Mouse (Mus musculus): ENCODE measurements around the gene Scn11a.

Gene Scn11a

DNA sequence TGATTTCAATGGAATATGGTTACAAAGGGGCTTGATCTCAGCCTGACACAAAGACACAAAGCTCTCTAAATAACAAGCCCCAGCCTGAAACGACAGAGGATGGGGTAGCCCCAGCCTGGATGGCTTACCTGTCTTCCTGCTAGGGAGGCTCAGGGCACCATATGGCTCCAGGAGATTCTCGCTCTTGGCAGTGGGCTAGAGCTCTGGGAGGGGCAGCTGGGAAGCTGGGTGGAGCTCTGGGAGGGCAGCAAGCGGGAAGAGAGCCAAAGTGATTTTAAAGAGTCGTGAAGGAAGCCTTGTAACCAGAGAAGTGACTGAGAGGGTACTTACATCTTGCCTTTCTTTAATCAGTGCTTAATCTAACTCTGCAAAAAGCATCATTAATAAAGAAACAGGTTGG lies at the start of gene Scn11a:
TSS of gene Scn11a (minus strand) at position 160 of the 400 bp plus-strand sequence.
- DNase-seq: no peak

DNA sequence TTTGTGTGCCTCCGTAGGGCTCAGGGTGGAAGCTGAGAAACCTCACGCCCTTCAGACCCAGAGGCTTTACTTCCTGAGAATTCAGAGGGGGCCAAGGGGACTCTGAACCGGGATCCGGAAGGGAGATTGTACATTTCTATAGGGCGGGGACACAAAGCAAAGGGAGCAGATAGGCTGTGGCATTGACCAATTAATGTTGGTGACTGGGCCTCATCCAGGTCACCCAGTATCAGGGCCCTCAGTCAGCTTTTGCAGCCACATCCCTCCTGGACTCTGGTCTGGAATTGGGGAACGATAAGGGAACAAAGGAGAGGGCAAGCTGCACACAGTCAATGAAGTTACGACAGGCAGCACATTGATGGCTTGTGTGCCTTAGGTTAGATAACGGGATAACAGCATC lies 28.9 kb upstream of the Scn11a start:
- DNase-seq: no peak

DNA sequence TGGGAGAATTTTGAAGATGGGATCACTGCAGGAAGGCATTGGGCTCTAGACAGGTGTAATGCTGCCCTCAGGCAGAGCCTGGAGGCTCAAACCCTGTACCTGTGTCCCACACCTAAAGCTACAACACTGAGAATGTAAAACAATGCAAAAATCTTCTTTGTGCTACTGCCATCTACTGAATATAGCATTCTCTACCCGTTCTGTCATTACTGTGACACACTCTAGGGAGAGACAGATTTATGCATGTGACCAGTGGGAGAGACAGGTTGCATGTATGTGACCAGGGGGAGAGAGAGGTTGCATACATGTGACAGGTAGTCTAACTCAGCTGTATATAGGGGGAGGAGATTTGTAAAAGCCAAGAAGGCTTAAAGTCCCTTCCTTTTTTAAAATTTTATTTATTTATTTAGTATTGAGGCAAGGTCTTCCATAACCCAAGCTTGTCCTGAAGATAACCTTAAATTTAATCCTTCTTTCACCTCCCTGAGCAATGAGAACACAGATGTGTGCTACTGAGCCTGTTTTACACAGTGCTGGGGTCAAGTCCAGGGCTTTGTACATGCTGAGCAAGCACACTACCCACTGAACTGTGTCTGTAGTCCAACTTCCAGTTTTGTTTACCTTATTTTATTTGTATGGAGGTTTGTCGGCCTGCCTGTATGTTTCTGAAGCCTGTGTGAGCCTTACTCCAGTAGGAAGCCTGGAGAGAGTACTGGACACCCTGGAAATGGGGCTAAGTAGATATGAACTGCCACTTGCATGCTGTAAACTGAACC lies 28.0 kb upstream of the Scn11a start:
- DNase-seq: no peak

GRCm38 (mm10) chr9:119852347-119853030 lies 27.2 kb upstream of the Scn11a start:
- no peak for DNase-seq

DNA sequence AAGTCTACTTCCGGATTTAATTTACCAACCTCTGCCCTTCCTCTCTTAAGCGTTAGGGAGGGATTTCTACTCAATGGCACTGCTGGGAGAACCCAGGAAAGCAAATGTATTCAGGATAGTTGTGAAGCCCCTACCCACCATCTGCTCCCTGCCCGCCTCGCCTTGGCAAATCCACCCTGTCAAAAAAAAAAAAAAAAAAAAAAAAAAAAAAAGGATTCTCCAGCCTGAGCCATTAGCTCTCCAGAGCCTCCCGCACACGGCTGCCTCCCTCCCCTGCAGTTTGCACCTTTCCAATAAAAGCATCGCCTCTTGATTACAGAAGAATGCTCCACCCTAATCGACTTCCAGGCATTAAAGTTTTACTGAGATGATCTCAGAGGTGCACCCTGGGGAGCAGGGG lies 24.0 kb upstream of the Scn11a start:
- no peak for DNase-seq

DNA sequence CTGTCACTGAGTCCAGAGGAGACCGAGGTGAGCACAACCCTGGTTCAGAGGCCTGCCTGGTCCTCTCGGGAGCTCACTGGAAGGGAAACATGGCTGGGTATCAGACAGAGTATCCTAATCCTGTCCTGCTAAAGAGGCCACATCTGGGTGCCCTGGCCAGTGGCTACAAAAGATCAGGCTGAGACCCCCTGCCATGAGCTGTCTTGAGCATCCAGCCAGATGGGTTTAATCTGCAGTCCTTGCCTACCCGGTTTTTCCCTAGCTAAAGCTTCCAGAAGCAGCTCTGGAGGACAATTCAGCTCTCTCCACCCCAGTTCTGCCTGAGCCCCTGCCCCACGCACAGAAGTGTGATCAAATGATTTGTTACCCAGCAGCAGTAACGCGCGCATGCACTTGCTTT lies 23.4 kb upstream of the Scn11a start:
- DNase-seq: no peak

DNA sequence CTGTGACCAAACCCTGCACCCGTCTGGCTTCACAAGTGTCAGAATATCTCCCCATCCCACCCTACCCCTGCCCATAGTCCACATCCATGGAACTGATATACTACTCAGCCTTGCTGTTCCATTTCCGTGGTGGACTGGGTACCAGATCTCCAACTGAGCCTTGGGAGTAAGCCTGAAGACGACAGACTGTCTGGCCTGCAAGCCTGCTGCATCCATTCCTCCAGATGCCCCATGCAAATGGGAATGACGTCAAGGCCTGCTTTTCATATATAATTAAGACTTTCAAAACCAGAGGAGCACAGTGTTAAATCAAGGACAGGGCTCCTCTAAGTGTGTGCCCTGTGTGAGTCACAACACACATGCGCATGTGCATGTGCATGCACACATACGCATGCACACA lies 21.9 kb upstream of the Scn11a start:
- no peak for DNase-seq

GRCm38 (mm10) chr9:119844724-119845123 lies 19.5 kb upstream of the Scn11a start:
- no peak for DNase-seq

DNA sequence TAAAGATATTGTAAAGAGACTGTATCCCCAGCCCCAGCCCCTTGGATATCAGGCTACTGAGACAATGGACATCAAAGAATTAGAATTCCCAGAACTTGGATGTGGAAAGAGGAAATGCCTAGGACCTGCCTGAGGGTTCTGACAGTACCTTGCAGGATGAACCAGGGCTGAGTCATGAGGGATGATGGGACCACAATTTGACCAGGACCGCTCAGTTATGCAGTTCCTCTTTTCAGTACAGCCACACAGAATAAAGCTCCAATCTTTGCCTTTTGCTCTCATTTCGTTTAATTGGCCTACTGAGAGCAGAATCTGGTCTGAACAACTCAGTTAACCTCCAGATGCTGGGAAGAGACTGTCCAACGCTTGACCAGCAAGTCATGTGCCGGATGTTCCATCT lies 18.3 kb upstream of the Scn11a start:
- no peak for DNase-seq

DNA sequence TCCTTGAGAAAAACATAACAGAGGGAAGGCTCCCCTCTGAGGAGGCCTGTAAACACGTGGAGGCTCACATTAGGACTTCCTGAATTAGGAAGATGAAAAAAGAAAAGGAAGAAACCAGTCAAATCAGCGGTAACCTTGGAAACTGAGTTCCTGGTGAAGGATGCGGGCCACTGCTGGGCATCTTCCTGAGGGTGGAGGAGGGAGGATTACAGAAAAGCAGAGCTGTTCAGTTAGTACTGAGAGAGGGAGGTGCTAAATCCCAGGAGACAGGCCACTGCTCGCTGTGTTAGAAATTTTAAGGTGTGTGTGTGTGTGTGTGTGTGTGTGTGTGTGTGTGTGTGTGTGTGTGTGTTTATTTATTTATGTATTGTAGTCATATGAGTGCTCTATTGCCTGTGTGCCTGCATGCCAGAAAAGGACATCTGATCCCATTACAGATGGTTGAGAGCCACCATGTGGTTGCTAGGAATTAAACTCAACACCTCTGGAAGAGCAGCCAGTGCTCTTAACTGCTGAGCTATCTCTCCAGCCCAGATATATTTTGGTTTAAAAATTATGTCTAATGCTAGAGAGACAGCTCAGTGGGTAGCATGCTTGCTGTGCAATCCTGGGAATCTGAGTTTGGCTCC lies 17.4 kb upstream of the Scn11a start:
- DNase-seq: no peak

- DNase-seq: peak; percentile 19
These were observed 16.8 kb upstream of the Scn11a start for GRCm38 (mm10) chr9:119842091-119842490.

DNA sequence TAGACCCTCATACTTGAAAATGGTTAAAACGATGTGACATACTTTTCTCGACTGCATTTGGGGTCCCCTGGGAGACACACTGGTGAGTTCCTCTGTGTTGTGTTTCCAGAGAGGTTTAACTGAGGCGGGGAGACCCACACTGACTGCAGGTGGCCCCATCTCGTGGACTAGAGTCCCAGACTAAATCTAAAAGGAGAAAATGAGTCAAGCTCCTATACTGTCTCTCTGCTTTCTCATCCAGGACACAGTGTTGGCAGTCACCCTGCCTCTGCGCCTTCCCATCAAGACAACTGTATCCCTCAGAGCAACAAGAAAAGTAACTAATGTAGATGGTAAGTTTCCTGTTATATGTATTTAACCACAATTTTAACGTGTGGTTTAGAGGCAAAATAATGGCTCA lies 15.9 kb upstream of the Scn11a start:
- DNase-seq: no peak

DNA sequence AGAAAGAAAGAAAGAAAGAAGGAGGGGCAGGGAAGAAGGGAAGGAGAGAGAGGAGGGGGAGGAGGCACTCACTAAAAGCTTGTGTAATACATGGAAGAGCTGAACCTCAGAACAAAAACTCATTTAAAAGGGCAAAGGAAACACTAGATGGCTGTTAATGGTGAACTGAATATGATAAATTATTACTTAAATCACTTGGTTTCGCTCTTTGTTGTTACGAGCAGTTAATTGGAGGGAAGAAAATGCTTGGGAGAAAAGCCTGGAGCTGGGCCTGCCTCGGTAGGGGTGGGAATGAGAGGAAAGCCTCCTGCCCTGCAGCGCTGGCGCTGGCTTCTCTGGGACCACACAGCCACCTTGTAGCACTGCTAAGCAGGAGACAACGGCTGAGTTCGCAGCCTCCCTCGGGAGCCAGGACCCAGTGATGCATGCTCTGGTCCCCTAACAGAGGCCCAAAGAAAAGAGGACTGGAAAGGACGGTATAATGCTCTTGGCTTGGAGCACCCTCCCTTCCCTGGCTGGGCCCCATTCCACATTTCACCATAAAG lies 10.4 kb upstream of the Scn11a start:
- DNase-seq: no peak

GRCm38 (mm10) chr9:119831001-119831400 lies 5.7 kb upstream of the Scn11a start:
- DNase-seq: no peak

DNA sequence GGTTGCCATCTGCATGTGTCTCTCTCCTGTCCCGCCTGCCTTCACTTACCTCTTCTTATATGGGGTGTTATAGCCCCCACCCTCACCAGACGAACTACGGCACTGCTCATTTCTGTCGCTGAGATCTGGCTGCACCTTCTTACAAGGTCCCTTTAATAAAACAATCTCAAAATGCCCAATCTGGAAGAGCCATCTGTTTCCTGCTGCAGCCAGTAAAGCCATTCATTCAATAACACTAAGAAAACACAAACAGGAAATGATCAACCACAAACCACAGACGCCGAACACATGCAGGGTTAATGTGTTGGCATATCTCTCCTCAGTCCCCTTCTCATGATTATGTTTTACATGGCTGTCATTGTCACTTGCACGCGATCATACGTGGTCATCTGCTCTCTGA lies 1.5 kb downstream of the Scn11a start:
- no peak for DNase-seq

DNA sequence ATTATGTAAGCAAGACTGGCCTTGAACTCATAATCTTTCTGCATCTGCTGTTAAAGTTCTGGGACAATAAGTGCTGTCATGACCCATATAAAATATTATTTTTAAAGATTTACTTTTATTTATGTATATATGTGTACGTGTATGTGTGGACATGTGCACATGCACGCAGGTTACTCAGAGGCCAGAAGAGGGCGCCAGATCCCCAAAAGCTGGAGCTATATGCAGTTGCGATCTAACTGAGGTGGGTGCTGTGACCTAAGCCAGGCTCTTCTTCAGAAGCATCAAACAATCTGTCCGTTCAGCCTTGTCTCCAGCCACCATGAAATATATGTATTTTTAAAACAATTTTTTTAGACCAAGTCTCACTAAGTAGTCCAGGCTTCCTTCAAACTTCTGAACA lies 11.6 kb downstream of the Scn11a start:
- DNase-seq: no peak

DNA sequence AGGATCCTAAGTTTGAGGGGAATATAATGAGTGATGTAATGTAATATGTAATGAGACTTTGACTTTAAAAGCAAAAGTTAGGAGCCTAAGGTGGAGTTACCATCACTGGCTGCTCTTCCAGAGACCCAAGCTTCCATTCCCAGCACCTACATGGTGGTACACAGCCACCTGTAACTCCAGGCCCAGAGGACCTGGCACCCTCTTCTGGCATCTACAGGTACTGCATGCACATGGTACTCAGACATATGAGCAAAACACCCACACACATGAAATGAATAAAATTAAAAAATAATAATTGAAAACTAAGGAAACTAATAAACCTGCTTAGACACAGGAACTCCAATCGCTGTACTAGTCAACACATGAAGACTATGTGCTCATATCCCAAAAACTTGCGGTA lies 18.8 kb downstream of the Scn11a start:
- DNase-seq: no peak

DNA sequence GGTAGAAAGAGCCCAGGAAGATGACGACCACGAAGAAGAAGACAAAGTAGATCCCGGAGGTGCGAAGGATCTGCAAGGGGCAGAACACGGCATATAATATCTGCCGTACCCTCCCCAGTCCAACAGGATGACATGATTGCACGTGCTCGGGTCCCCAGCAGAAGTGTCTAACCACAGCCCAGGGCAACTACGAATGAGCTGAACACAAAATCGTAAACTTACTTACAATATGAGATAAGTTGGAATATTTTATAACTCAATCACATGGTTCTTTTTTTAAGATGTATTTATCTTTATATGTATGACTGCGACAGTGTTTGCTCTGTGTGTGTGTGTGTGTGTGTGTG lies 20.8 kb downstream of the Scn11a start:
- no peak for DNase-seq

DNA sequence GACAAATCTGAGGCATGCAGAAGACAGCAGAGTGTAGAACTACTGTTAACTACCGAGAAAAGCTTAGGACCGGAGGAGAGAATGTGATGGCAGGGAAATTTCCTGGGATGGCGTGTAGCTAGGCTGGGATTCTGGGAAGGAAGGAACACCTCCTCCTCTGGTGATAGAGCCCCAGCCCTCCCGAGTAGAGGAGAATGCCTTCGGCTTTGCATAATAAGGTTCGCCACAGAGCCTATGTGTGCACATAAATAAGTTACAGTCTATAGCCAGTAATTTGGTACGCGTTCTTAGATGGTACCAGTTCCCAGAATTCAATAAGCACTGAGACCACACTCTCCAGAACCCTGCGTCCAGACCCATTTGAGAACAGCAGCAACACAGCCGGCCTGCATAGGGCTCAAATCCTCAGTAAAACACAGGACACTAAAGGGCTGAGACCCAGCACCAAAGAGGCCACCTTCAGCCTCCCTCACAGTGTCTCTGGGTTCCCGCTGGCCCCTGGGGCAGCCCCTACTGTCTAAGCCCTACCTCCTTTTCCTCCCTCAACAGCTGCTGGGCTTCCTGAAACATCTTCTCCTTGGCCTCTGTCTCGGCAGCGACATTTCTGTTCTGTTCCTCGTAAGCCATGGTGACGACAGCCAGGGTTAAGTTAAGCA lies 21.3 kb downstream of the Scn11a start:
- DNase-seq: no peak

DNA sequence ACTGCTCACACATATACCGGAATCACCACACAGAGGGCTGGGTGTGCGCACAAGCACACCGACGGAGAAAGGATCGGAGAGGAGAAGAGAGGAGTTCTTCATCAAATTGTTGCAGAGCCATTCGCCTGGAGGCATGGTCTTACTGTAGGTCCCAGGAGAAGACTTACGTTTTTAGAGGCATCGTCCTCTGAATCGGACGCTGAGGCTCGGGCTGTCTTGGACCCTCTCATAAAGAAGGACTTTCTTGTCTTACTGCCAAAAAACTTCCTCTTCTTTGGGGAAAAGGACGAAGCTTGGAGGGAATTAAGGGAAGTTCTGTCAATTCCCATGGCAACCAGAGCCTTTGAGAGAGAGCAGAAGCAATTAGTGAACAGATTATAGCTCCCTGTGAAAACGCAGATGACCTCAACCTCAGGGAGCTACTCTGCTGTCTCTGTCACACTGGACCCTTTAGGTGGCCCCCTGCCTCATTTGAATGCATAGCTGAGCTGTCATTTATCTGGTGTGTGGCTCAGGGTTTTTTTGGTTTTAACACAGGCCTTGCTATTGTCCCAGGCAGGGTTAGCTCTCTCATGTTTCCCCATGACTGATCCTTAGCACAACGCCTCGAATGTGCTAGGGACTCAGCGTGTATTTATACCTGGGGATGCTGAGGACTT lies 22.0 kb downstream of the Scn11a start:
- DNase-seq: no peak

GRCm38 (mm10) chr9:119801460-119801859 lies 23.8 kb downstream of the Scn11a start:
- no peak for DNase-seq

GRCm38 (mm10) chr9:119796791-119797190 lies 28.5 kb downstream of the Scn11a start:
- no peak for DNase-seq

Data from liver (tissue).